Mouse (Mus musculus): ENCODE results near the gene Ppp2ca.

DNA sequence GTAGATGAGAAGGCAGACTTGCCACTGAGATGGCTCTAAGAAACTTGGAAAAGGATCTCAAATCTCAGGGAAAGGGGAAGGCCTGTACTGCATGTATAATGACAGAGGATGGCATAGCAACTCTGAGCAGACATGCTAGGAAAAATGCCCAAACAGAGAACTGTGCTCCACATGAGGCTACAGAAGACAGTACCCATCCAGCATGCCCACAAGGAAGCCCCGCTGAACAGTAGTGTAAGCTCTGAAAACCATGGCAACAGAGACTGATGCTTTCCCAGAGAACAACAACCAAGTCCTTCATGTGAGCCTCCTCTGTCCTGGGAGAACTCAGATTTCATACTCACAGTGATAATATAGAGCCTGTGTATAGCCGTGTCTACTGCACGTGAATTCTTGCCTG is 43.8 kb upstream of the Ppp2ca start:
- TF ChIP-seq CTCF (IDR thresholded peaks at IDR 0.05; ENCODE audit: extremely low read depth, insufficient read depth, insufficient read length, insufficient replicate concordance): no peak
- no peak for TF ChIP-seq POLR2A (IDR thresholded peaks at IDR 0.05; ENCODE audit: low read depth, low read length)
